Mouse (Mus musculus) MEL (cell line): Measurements from ENCODE around the gene Xlr3a. TPM values are rescaled to one million over a fixed set of nuclear protein-coding genes. Genes with fewer than 3 reads are reported as not detected.
"Not testable (repeated sequence)": the region's sequence is repeated elsewhere in the genome, so short reads cannot be mapped to it uniquely, and the experiment has no call there.

Experiments
- DNase-seq: peaks from one replicate; pipeline ENCODE4 v3.0.0; 2011; ENCODE audit warnings: low read depth, low spot score
- H3K27ac ChIP-seq: 2 replicates; pipeline ENCODE4 v1.5.1; 2012; ENCODE audit warnings: low read depth, mild to moderate bottlenecking, control low read depth, low read length, moderate library complexity; ENCODE audit not compliant: control insufficient read depth
- H3K27me3 ChIP-seq, 2 experiments: fragments of 150-350 bp in 1 of 2; sonication (generic) in 1 of 2; 2 replicates each; pipeline ENCODE4 v1.6.1; 2012; ENCODE audit warnings: low read length in 2 of 2, mild to moderate bottlenecking in 2 of 2, improper control_type of control experiment in 1 of 2, moderate library complexity in 1 of 2; ENCODE audit not compliant: insufficient read depth in 2 of 2, control insufficient read depth in 1 of 2
- H3K36me3 ChIP-seq, 2 experiments: 2 replicates each; pipeline ENCODE4 v1.6.1; 2012 to 2014; ENCODE audit warnings: low read length in 2 of 2, improper control_type of control experiment in 1 of 2, inconsistent platforms in 1 of 2, mild to moderate bottlenecking in 1 of 2; ENCODE audit not compliant: insufficient read depth in 2 of 2, control insufficient read depth in 1 of 2
- H3K4me1 ChIP-seq, 2 experiments: fragments of 150-350 bp in 1 of 2; sonication (generic) in 1 of 2; 2 replicates each; pipeline ENCODE4 v1.6.1; 2012; ENCODE audit warnings: low read length in 2 of 2, improper control_type of control experiment in 1 of 2, mild to moderate bottlenecking in 1 of 2; ENCODE audit not compliant: insufficient read depth in 2 of 2, control insufficient read depth in 1 of 2
- H3K4me3 ChIP-seq, 2 experiments: fragments of 150-350 bp in 1 of 2; sonication (generic) in 1 of 2; 2 replicates each; pipeline ENCODE4 v1.5.1; 2012; ENCODE audit warnings: low read depth in 2 of 2, low read length in 2 of 2, mild to moderate bottlenecking in 2 of 2, moderate library complexity in 2 of 2, control low read depth in 1 of 2, improper control_type of control experiment in 1 of 2; ENCODE audit not compliant: control insufficient read depth in 1 of 2, insufficient read depth in 1 of 2
- H3K79me2 ChIP-seq: 2 replicates; pipeline ENCODE4 v1.6.1; 2012; ENCODE audit warnings: mild to moderate bottlenecking, low read length, moderate library complexity; ENCODE audit not compliant: control insufficient read depth, poor library complexity, insufficient read depth
- H3K9ac ChIP-seq: 2 replicates; pipeline ENCODE4 v1.6.1; 2012; ENCODE audit warnings: low read depth, mild to moderate bottlenecking, control low read depth, low read length, moderate library complexity; ENCODE audit not compliant: control insufficient read depth, poor library complexity, severe bottlenecking
- H3K9me3 ChIP-seq: fragments of 150-350 bp; sonication (generic); replicated peaks from 2 replicates; pipeline ENCODE4 v1.6.1; 2012; ENCODE audit warnings: mild to moderate bottlenecking, low read length, improper control_type of control experiment, moderate library complexity; ENCODE audit not compliant: insufficient read depth
- CHD2 ChIP-seq: IDR thresholded peaks from 2 replicates; pipeline ENCODE4 v1.6.1; 2011; ENCODE audit warnings: low read length, improper control_type of control experiment
- MAZ ChIP-seq: IDR thresholded peaks from 2 replicates; pipeline ENCODE4 v1.6.1; 2012; ENCODE audit warnings: low read depth, mild to moderate bottlenecking, inconsistent platforms, low read length, improper control_type of control experiment
- MEF2A ChIP-seq: IDR thresholded peaks from 2 replicates; pipeline ENCODE4 v1.6.1; 2014; ENCODE audit warnings: low read depth, mild to moderate bottlenecking, inconsistent platforms, low read length, improper control_type of control experiment; ENCODE audit not compliant: poor library complexity, insufficient replicate concordance, severe bottlenecking; ENCODE audit errors: extremely low read depth
- MXI1 ChIP-seq: IDR thresholded peaks from 2 replicates; pipeline ENCODE4 v1.6.1; 2011; ENCODE audit warnings: mild to moderate bottlenecking, low read depth, low read length, improper control_type of control experiment
- NELFE ChIP-seq: IDR thresholded peaks from 2 replicates; pipeline ENCODE4 v1.6.1; 2011; ENCODE audit warnings: low read depth, low read length, improper control_type of control experiment
- POLR2AphosphoS2 ChIP-seq: IDR thresholded peaks from 2 replicates; pipeline ENCODE4 v1.6.1; 2011; ENCODE audit warnings: low read length, improper control_type of control experiment
- RCOR1 ChIP-seq: IDR thresholded peaks from 2 replicates; pipeline ENCODE4 v1.6.1; 2012; ENCODE audit warnings: low read depth, mild to moderate bottlenecking, inconsistent platforms, low read length, improper control_type of control experiment
- SMC3 ChIP-seq: IDR thresholded peaks from 2 replicates; pipeline ENCODE4 v1.6.1; 2011; ENCODE audit warnings: low read depth, low read length, improper control_type of control experiment
- TAL1 ChIP-seq: IDR thresholded peaks from 2 replicates; pipeline ENCODE4 v1.6.1; 2012; ENCODE audit warnings: mild to moderate bottlenecking, inconsistent platforms, low read length, moderate library complexity, mixed read lengths
- USF1 ChIP-seq: IDR thresholded peaks from 2 replicates; pipeline ENCODE4 v1.6.1; 2014; ENCODE audit warnings: low read depth, mild to moderate bottlenecking, inconsistent platforms, low read length, improper control_type of control experiment, moderate library complexity
- USF2 ChIP-seq, 2 experiments: IDR thresholded peaks; 2 replicates each; pipeline ENCODE4 v1.6.1; 2011 to 2012; ENCODE audit warnings: improper control_type of control experiment in 2 of 2, low read length in 2 of 2, borderline replicate concordance in 1 of 2, inconsistent platforms in 1 of 2, low read depth in 1 of 2, mild to moderate bottlenecking in 1 of 2; ENCODE audit not compliant: insufficient read depth in 1 of 2
- ZC3H11A ChIP-seq: IDR thresholded peaks from 2 replicates; pipeline ENCODE4 v1.6.1; 2012; ENCODE audit warnings: low read depth, mild to moderate bottlenecking, inconsistent platforms, low read length, improper control_type of control experiment
- ZKSCAN1 ChIP-seq: IDR thresholded peaks from 2 replicates; pipeline ENCODE4 v1.6.1; 2012; ENCODE audit warnings: low read depth, mild to moderate bottlenecking, inconsistent platforms, low read length, improper control_type of control experiment, moderate library complexity
- ZMIZ1 ChIP-seq: IDR thresholded peaks from 2 replicates; pipeline ENCODE4 v1.6.1; 2012; ENCODE audit warnings: low read depth, mild to moderate bottlenecking, inconsistent platforms, low read length, improper control_type of control experiment, moderate library complexity
- polyA plus RNA-seq, 2 experiments: library from polyadenylated mRNA; stranded (reverse) in 1 of 2; unstranded in 1 of 2; fragments of >175 nt in 1 of 2; fragments of >200 nt in 1 of 2; gene quantifications; 2 replicates each; pipeline versions ENCODE4 v1.2.1 to v1.2.4; 2012; ENCODE audit warnings: low replicate concordance in 2 of 2, low read depth in 1 of 2; ENCODE audit not compliant: insufficient read length in 2 of 2, insufficient read depth in 1 of 2, missing spikeins in 1 of 2
- total RNA-seq: library from RNA; depleted of rRNA; stranded (reverse); fragments of 300-350 nt; gene quantifications from 2 replicates; pipeline ENCODE4 v1.2.3, GENCODE M21; 2012

Gene Xlr3a
- total and polyA plus RNA-seq, 3 experiments = 94.5 to 161 TPM; not detected in 1

- H3K9me3 ChIP-seq, H3K4me3 ChIP-seq, H3K9ac ChIP-seq, DNase-seq, H3K27me3 ChIP-seq, H3K79me2 ChIP-seq, H3K27ac ChIP-seq, H3K4me1 ChIP-seq, H3K36me3 ChIP-seq: not testable (repeated sequence)
Measured at GRCm38 (mm10) chrX:73066765-73067312, 30.1 kb downstream of the Xlr3a start.

- H3K27me3 ChIP-seq = no peaks in the 10 kb centered on the region
- H3K27ac ChIP-seq = no peak within 1 kb of the TSS
- H3K36me3 ChIP-seq = peaks cover 0 to 8% of the 10 kb centered on the region in 2 experiments; a peak in 2 of 4 replicates
- no peaks in the 10 kb centered on the region for H3K9me3 ChIP-seq
- DNase-seq = no peak
- no peaks in the 10 kb centered on the region for H3K79me2 ChIP-seq
- no peak within 1 kb of the TSS for H3K4me3 ChIP-seq
- H3K9ac ChIP-seq = no peak within 1 kb of the TSS
- no peak for TF ChIP-seq POLR2AphosphoS2
- no peak for TF ChIP-seq SMC3
- no peak for TF ChIP-seq MAZ
- TF ChIP-seq NELFE = no peak
- no peak for TF ChIP-seq ZMIZ1
- TF ChIP-seq TAL1 = no peak
- TF ChIP-seq USF2 (IDR thresholded peaks at IDR 0.05; ENCODE audit: borderline replicate concordance in 1 of 2, insufficient read depth in 1 of 2, low read depth in 1 of 2, low read length in 2 of 2) = no peak
- TF ChIP-seq USF1 = no peak
- no peak for TF ChIP-seq ZKSCAN1
- no peak for TF ChIP-seq MEF2A
- TF ChIP-seq MXI1 = no peak
- TF ChIP-seq ZC3H11A = no peak
- TF ChIP-seq CHD2 = no peak
- TF ChIP-seq RCOR1 = no peak
- peaks cover 0 to 6% of the 10 kb centered on the region in 2 experiments; a peak in 3 of 4 replicates for H3K4me1 ChIP-seq
Measured at GRCm38 (mm10) chrX:73064415-73064793, 32.5 kb downstream of the Xlr3a start, which contains the start of gene Pnma3. Gene Pnma3, plus strand, starts transcription at chrX:73064787.
